Comparison of ENCODE assay signal across 7 mouse cellular contexts in the genomic region with DNA sequence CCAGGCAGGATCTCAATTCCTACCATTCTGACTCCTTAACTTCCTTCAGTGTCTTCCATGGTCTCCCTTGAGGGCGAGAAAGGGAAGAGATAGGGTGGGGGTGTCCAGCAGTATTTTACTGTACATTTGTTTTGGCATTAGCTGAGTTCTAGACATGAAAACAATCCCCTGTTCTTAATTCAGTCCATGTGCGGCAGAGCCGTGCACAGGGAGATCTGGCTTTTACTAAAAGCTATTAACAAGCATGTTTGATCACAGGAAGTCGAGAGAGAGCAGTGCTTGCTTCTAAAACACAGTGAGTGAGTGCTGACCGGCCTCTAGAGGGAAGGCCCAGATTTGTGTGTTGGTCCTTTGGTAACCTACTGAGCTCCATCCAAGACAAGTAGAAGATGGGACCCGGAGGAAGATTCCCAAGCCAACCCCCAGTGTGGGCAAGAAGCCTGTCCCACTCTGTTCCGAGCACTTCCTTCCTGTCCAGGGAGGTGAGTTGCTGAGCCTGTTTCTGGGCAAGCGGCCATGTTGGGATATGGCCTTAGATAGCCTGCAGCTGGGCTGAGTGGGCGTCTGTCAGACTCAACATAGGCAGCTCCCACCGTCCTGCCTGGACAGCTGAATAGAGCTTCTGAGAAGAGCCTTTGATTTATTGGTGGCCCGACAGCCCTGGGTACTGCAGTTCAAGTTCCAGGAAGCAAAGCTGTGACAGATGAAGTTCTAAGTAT.
DNase-seq lines count a peak whose midpoint lies in the region; ATAC-seq and TF ChIP-seq lines count a peak whose summit lies in the region.

No protein-coding gene starts in this region.

- intact Hi-C loops in heart, postnatal 36 days (cut with DNase I) = loop anchor here (2.0 to 5.0 kb wide), 2 partner anchors 29 to 257 kb away; no protein-coding TSS in a partner anchor

- no peak for TF ChIP-seq POLR2A in embryonic fibroblast, embryonic 13.5 days (IDR thresholded peaks at IDR 0.05; ENCODE audit: low read depth, low read length)

- H3K27me3 ChIP-seq in lung, embryonic 15.5 days = no peaks in the 10 kb centered on the region; the same call in 1 of the 2 replicates

- H3K36me3 ChIP-seq in lung, embryonic 15.5 days = no peaks in the 10 kb centered on the region

- H3K9ac ChIP-seq in lung, embryonic 15.5 days = no peak overlapping the region

- ATAC-seq in lung, embryonic 15.5 days (ENCODE audit: borderline replicate concordance, extremely low read depth, low FRiP score, low TSS enrichment) = peak; percentile 92

- no peak for TF ChIP-seq CTCF in embryonic fibroblast, embryonic 13.5 days (IDR thresholded peaks at IDR 0.05; ENCODE audit: borderline replicate concordance, insufficient read depth, low read length)

- 36% methylated on average over 11 of the region's 11 CpGs for WGBS in lung, embryonic 15.5 days

- peak overlapping the region; percentile 98 for H3K27ac ChIP-seq in embryonic fibroblast, embryonic 13.5 days (ENCODE audit: insufficient read depth, low read length)
- H3K27ac ChIP-seq in lung, embryonic 15.5 days = peak overlapping the region; percentile 34

- H3K4me2 ChIP-seq in lung, embryonic 15.5 days = no peak overlapping the region

- DNase-seq in urinary bladder, postnatal 25 days (ENCODE audit: low spot score) = peak; percentile 16
- DNase-seq in urinary bladder, adult 2 months (ENCODE audit: low spot score) = no peak
- DNase-seq in heart, postnatal 36 days = peak; percentile 60 to 63
- no peak for DNase-seq in T-cell, adult 2 months (ENCODE audit: low spot score)
- no peak for DNase-seq in MN1 (ENCODE audit: low spot score)

- H3K9me3 ChIP-seq in lung, embryonic 15.5 days = no peaks in the 10 kb centered on the region

- H3K4me3 ChIP-seq in embryonic fibroblast, embryonic 13.5 days (ENCODE audit: insufficient read depth, low read length) = no peak overlapping the region
- no peak overlapping the region for H3K4me3 ChIP-seq in lung, embryonic 15.5 days

- H3K4me1 ChIP-seq in embryonic fibroblast, embryonic 13.5 days (ENCODE audit: control insufficient read depth, insufficient read depth, low read length) = peaks cover 25% of the 10 kb centered on the region
- peaks cover 23% of the 10 kb centered on the region for H3K4me1 ChIP-seq in lung, embryonic 15.5 days

Comparison
In these comparisons a context has a peak if more than half of its experiments do, and no peak if none do; other contexts are left out.
1. DNase-seq: peak in urinary bladder, postnatal 25 days (single experiment) and heart, postnatal 36 days (2 of 2); none in urinary bladder, adult 2 months (single experiment), T-cell, adult 2 months (single experiment) and MN1 (single experiment).